Mouse (Mus musculus) c-Kit-positive CD71-positive TER-119-positive erythroid progenitor cells, embryonic 14.5 days (primary cell): Measurements from ENCODE around the gene Sebox.
A peak's percentile ranks its signal among the peaks of the same experiment; 100 is the strongest.
"Not testable (repeated sequence)": the region's sequence is repeated elsewhere in the genome, so short reads cannot be mapped to it uniquely, and the experiment has no call there.

ENCODE experiments used
- DNase-seq: peaks from one replicate; pipeline ENCODE4 v3.0.0-alpha.2; 2013; ENCODE audit warnings: low spot score

Sebox gene

GRCm38 (mm10) chr11:78497544-78498522 lies 5.4 kb upstream of the Sebox start, which contains the start of gene Sarm1:
Sarm1 (minus strand) TSS chr11:78497754.
- DNase-seq, result peak; percentile 91

- DNase-seq, result no peak
Measured at GRCm38 (mm10) chr11:78499004-78499403, 4.2 kb upstream of the Sebox start, which contains the start of gene Vtn. Vtn (plus strand) TSS chr11:78499091.

- DNase-seq, result no peak
Measured at GRCm38 (mm10) chr11:78499543-78499942, 3.7 kb upstream of the Sebox start.

- DNase-seq, result no peak
Measured at GRCm38 (mm10) chr11:78500623-78501202, 2.5 kb upstream of the Sebox start.

- DNase-seq, result no peak
Measured at GRCm38 (mm10) chr11:78501529-78501928, 1.7 kb upstream of the Sebox start.

GRCm38 (mm10) chr11:78505430-78505829 lies 2.2 kb downstream of the Sebox start:
- DNase-seq, result no peak

GRCm38 (mm10) chr11:78509148-78509547 lies 5.9 kb downstream of the Sebox start:
- no peak for DNase-seq

- peak; percentile 84 for DNase-seq
Measured at GRCm38 (mm10) chr11:78512025-78512957, 9.0 kb downstream of the Sebox start, which contains the start of the genes Tmem199 and Poldip2. Tmem199 (minus strand) TSS chr11:78512172. Poldip2 (plus strand) TSS chr11:78512193.

- no peak for DNase-seq
Measured at GRCm38 (mm10) chr11:78513106-78513790, 10.0 kb downstream of the Sebox start.

GRCm38 (mm10) chr11:78515549-78516325 lies 12.5 kb downstream of the Sebox start:
- DNase-seq, result no peak

GRCm38 (mm10) chr11:78518931-78519330 lies 15.7 kb downstream of the Sebox start:
- no peak for DNase-seq

GRCm38 (mm10) chr11:78521880-78522279 lies 18.6 kb downstream of the Sebox start:
- DNase-seq, result no peak

GRCm38 (mm10) chr11:78522481-78522997 lies 19.3 kb downstream of the Sebox start:
- DNase-seq, result no peak

- no peak for DNase-seq
Measured at GRCm38 (mm10) chr11:78523241-78523955, 20.2 kb downstream of the Sebox start.

GRCm38 (mm10) chr11:78524838-78525237 lies 21.6 kb downstream of the Sebox start:
- DNase-seq, result no peak

GRCm38 (mm10) chr11:78528714-78529113 lies 25.5 kb downstream of the Sebox start:
- DNase-seq, result no peak

GRCm38 (mm10) chr11:78530001-78530400 lies 26.8 kb downstream of the Sebox start:
- no peak for DNase-seq

- no peak for DNase-seq
Measured at GRCm38 (mm10) chr11:78531046-78531445, 27.8 kb downstream of the Sebox start.

- DNase-seq, result not testable (repeated sequence)
Measured at GRCm38 (mm10) chr11:78531515-78531914, 28.3 kb downstream of the Sebox start.
